Mouse (Mus musculus) adrenal gland, postnatal 4 days (tissue): ENCODE results near the gene Stk4. TPM values are rescaled to one million over a fixed set of nuclear protein-coding genes. Genes with fewer than 3 reads are reported as not detected.

Experiments
- DNase-seq, 2 experiments: peaks; one replicate each; pipeline ENCODE4 v3.0.0; 2021 to 2022; ENCODE audit warnings: low spot score in 2 of 2, mixed read lengths in 2 of 2
- total RNA-seq, 2 experiments: library from RNA; stranded (reverse); gene quantifications; 2 replicates each; pipeline ENCODE4 v1.2.3; 2021

Stk4 gene
- total RNA-seq, 2 experiments from 2014 or later = 33.1 to 34.8 TPM

DNA sequence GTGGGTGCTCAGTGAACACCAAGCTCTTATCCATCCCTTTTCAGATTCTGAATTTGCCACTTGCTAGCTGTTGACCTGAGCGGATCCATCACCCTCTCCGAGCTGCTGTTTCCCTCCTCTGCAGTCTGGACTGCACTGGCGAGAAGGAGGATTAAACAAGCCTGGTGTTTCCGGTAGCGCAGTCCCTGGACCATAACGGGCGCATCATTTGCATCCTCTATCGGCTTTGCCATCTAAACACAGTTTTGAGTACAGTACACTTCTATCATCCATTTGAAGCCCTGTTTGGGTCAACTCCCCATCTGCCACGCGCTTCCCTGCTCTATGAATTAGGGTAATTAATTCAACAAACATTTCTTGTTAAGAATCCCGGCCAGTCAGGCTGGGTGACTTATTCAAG, 100.2 kb downstream of the Stk4 start:
- DNase-seq = no peak

GRCm38 (mm10) chr2:164170902-164171301, 100.8 kb downstream of the Stk4 start, which contains the start of gene Kcns1:
Gene Kcns1, minus strand, starts transcription at chr2:164171113.
- DNase-seq = no peak

DNA sequence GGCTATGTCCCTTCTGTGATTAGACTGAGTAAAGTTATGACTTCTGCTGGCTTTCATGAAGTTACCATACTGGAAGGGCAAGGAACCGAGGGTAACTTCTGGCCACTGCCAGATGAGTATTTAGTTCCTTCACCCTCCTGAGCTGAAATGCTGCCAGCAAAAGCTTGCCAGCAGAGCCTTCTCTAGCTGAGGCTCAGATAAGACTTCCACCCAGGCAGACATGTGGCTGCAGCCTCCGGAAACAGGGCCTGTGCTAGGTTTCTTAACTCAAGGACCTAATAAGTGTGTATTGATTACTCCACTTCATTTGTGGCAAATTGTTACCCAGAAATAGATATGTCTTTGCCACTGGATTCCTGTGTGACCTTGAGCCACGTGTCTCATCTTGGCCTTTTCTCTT, 103.3 kb downstream of the Stk4 start:
- DNase-seq = no peak

- DNase-seq = no peak
These were observed 104.7 kb downstream of the Stk4 start for GRCm38 (mm10) chr2:164174649-164175395.

DNA sequence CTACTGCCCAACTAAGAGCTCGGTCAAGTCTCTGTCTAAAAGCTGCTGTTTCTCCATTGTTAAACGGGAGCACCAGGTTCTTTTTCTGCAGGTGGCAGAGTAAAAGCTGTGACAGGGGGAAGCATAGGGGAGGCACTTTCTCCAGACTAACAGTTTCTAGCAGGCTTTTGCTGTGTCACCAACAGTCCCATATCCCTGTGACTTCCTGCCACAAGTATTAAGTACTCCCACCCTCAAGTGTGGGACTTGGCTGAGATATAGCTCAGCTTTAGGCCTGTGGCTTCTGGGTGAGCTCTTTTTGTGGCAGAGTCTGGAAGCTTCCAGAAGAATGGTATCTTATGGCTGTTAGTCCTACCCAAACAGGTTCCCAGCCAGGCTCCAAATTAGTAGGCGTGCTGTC, 105.7 kb downstream of the Stk4 start:
- DNase-seq = no peak

DNA sequence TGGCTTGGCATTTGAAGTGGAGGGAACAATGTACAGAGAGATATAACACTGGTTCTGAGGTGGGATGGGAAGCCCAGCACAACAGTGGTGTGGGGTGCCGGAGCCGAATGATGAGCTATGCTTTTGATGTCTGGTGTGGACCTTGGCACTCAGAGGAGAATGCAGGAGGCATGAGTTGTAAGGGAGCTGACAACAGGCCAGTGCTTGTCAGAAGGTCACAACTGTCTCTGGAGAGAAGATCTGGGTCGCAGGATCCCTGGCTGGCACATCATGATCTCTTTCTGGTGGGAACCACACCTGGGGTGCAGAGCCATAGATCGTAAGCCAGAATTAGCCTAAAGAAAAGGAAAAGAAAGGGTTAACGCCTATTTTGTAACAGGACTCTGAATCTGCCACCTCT, 107.7 kb downstream of the Stk4 start:
- DNase-seq = no peak

DNA sequence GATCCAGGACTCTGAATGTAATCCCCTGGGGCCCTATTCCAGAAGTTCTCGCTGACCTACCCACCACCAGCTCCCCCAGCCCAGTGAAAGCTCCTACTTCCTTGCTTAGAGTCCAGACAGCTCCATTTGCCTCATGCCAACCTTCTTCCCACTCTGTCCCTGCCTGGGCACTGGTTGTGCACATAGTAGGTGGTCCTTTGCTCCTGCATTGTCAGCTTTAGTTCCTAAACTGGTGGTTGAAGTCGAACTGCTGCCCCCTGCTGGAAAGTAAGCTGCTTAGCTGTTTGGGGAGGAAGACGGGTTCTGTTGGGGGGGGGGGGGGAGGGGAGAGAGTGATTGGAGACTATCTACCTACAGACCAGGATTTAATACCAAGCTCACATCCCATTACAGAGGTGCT, 110.0 kb downstream of the Stk4 start:
- no peak for DNase-seq

GRCm38 (mm10) chr2:164180770-164181169, 110.6 kb downstream of the Stk4 start:
- no peak for DNase-seq

- DNase-seq = no peak
These were observed 112.7 kb downstream of the Stk4 start, which contains the start of gene Wfdc5 for GRCm38 (mm10) chr2:164182692-164183255. Gene Wfdc5, minus strand, starts transcription at chr2:164182742.

- DNase-seq = no peak
These were observed 113.2 kb downstream of the Stk4 start for GRCm38 (mm10) chr2:164183340-164183739.

DNA sequence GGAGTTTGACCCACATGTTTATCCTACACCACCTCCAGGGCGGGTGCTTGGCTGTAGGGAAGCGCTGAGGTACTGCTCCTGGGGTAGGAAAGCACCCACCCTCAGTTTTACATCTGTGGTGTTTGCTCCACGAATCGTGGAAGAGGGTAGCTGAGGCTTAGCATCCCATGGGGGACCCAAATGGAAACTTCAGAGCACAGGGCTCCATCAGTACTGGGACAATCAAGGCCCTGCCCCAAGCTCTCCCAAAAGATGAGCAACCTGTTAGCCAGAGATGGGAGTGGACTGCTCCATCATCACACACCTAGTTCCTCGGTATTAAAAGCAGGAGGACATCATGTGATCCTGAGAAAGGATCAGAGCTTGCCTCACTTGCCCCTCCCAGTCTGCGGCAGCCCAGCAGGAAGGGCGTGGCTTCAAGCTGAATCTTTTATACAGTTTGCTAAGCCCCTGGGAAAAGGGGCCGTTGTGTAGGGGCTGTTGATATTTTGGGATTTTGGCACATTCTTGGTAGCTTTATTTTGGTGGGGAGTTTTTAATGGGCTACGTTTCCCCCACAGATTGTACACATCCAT, 114.1 kb downstream of the Stk4 start:
- DNase-seq = no peak

DNA sequence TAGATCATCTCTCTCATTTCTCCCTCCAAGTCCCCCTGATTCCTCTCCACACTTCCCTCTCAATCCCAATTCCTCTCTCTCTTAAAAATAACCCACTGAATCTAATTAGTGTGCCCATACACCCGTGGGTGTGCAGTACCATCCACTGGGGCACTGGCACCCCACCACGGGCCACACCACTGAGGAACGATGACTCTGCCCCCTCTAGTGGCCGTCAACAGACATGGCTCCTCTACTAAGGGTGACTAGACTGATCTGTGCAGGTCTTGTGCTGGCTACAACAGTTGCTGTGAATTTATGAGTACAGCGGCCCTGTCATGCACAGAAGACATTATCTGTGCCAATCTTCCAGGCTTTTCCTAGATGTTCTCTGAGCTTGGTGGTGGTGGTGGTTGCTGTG, 118.6 kb downstream of the Stk4 start:
- peak in 1 of 2 experiments; percentile 2 for DNase-seq

DNA sequence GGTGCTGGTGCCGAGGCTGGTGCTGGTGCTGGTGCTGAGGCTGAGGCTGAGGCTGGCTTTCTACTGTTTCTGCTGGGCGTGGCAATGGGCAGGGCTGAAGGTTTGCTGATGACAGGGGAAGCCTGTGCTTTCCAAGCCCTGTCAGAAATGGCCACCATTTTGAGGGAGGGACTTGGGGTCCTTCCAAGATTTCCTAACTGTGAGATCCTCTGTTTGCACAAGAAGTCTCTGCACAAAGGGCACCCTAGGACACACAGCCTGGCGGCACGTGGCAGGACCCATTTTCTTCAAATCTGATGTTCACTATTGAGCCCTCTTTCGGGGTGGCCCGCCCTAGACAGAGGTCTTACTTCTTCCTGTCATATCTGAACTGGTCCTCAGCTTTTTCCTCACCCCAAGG, 120.5 kb downstream of the Stk4 start, which contains the start of gene Wfdc12:
Wfdc12 (minus strand) TSS at position 33 of the 400 bp plus-strand sequence.
- DNase-seq = peak in 1 of 2 experiments; percentile 2

DNA sequence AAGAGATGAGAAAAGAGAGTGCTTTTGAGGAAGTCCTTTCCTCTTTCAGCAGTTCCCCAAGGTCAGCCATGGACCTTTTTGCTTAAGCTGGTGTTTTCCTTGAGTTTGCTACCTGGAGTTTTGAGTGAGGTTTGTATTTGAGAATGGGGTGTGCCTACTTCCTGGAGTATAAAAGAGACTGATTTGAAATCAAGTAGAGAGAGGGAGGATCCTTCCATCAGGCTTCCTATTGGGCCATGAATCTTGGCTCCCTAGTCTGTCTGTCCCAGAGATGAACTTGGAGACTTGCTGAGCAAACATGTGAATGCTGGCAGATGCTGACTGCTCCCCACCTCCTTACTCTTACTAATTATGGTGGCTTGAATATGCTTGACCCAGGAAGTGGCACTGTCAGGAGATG, 122.2 kb downstream of the Stk4 start:
- no peak for DNase-seq

DNA sequence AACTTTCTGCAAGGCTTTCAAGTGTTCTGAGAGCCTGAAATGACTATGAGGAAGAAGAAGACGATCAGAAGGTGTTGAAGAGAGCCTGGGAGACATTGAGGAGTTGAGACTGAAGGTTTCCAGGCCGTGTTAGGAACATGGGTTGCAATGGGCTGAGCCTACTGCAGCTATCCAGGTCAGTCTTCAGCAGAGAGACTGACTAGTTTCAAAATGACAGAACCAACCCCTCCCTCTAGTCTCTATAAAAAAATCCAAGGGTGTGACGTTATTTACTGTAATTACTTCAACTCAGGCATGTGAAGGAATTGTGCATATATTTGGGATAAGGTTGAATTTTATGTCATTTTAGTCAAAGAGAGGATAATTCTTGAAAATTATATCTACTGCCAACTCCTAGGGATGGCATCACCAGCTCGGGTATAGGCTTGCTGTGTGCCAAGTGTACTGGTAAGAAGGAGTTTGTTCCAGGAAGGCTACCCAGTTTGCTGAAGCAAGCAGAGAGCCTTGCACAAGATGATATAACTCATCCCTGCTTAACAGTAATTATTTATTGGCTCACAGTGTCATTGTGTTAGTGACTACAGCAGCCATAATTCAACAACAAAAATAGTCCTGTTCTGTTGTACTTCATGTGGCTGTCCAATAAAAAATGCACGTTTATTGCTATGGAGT, 125.0 kb downstream of the Stk4 start:
- no peak for DNase-seq

DNA sequence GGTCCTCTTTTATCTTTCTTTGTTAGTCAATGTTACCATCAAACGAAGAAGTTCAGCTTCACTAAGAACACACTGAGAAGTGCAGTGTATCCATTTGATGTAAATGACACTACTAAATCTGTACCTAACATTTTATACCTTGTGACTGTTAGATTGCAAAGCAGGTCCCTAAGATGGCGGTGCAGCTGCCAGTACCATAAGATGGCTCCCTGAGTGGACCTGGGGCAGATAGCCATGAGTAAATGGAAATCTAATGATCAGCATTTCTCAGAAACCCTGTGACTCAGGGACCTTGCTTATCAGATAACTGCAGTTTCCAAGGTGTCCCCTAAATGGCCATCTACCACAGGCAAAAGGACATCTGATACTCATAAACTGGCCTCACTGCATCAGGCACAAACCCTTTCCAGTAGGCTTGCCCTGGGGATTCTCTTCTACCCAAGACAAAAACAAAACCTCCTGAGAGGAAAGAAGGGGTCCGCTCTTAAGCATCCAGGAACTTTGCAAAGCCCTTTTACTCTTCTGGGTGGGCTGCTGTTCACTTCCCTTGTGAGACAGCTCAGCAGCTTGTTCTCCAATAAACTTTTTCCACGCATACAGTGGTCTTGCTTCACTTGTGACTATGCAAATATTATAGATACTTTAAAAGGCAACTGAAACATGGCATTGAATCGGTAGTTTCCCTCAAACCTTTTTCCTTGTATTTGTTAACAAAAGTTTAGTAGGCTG, 126.0 kb downstream of the Stk4 start:
- DNase-seq = no peak

- no peak for DNase-seq
These were observed 126.5 kb downstream of the Stk4 start for GRCm38 (mm10) chr2:164196700-164196990.

DNA sequence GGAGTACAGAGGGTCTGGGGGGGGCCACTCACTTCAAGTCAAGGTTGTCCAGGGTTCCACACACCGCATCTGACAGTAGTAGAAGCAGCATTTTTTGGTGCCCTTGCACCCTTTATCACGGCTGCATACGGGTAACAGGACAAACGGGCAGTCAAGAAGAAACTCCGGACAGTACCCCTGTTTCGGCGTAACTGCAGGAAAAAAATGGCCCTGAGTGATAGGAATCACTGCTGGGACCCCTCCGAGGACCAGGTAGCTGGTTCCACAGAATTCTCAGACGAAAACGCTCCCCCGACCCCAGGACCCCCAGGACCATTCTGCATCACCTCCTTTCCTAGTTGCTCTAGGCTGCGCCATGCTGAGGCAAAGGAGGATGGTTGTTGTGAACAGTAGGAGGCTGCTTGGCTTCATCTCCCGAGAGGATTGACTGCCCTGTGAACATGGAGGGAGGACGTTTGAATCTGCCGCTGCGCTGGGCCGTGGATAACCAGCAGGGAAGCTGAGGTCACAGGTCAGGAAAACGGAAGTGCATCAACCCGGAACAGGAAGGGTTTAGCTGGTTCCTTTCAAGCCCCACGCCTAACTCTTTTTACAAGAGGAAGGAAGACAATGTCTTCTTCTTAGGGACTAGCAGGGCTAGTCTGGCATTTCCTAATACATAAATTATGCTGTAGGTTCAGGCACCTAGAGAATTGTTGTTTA, 129.7 kb downstream of the Stk4 start, which contains the start of gene Wfdc15a:
Wfdc15a (minus strand) TSS at position 505 of the 702 bp plus-strand sequence.
- DNase-seq = no peak
